ENCODE assay signal across 8 mouse cellular contexts in the genomic region with DNA sequence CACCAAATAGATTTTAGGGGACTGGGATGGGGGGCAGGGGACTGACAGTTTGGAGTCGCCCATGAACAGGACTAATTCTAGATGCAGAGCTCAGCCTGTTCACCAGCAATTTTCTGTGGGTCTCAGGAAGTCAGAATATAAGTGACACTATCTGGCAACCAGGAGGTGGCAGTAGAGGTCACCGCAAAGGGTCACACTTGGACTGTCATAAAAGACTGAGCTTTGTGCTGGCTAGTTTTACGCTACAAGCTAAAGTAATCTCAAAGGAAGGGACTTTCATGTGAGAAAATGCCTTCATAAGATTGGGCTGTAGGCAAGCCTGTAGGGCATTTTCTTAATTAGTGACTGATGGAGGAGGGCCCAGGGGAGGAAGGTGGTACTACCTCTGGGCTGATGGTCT. TPM values are rescaled to one million over a fixed set of nuclear protein-coding genes. Genes with fewer than 3 reads are reported as not detected.
DNase-seq lines count a peak whose midpoint lies in the region; TF ChIP-seq lines count a peak whose summit lies in the region.

No protein-coding gene starts in this region.

- DNase-seq in adrenal gland, adult (ENCODE audit: inconsistent age in 2 of 2, low spot score in 1 of 2) = peak; percentile 43 to 77
- no peak for DNase-seq in adrenal gland, postnatal 4 days (ENCODE audit: low spot score in 2 of 2)
- peak; percentile 24 to 30 for DNase-seq in right cerebral cortex, adult 2 months (ENCODE audit: low spot score in 2 of 2)
- no peak for DNase-seq in right cerebral cortex, postnatal 25 days
- peak; percentile 61 to 79 for DNase-seq in cerebellum, postnatal 25 days
- peak; percentile 9 for DNase-seq in heart, postnatal 25 days (ENCODE audit: low spot score)
- peak; percentile 23 for DNase-seq in lung, adult 2 months
- peak; percentile 30 for DNase-seq in thymus, postnatal 0 days (ENCODE audit: low spot score)

- intact Hi-C loops in heart, postnatal 25 days (cut with DNase I) = loop anchor here (5.0 kb wide), 1 partner anchor 450 kb away; no protein-coding TSS in a partner anchor

- TF ChIP-seq POLR2A in lung, adult 2 months (IDR thresholded peaks at IDR 0.05; ENCODE audit: borderline replicate concordance, extremely low read depth, low read depth, low read length) = no peak

- no peaks in the 10 kb centered on the region for H3K4me1 ChIP-seq in lung, adult 2 months (ENCODE audit: control insufficient read depth, insufficient read depth, low read length)

- TF ChIP-seq CTCF in lung, adult 2 months (IDR thresholded peaks at IDR 0.05; ENCODE audit: insufficient read depth, low read length) = peak; percentile 34; the same call in 1 of the 2 replicates

- WGBS in lung, adult 2 months = 35% methylated on average over 3 of the region's 3 CpGs

- no peak overlapping the region for H3K4me3 ChIP-seq in lung, adult 2 months (replicated peaks; ENCODE audit: extremely low read depth, low read depth, low read length)

RNA-seq across cellular contexts. Expression of a gene that starts 17.8 kb away (rescaled TPM):
- total RNA-seq in adrenal gland, postnatal 4 days (2021) = 10 to 100 TPM; 36.6 to 42.6 TPM
- 10 to 100 TPM; 13.9 to 14.8 TPM for total RNA-seq in heart, postnatal 25 days (2021)
- 0.27 and 0.49 TPM in 2 replicates for polyA plus RNA-seq in lung, adult 2 months (2012; rRNA removed)
- polyA plus RNA-seq in thymus, postnatal 0 days (2015; fragmentation: Nextera tagmentation; extraction: Ambion mirVana) = 0.22 TPM in 2 replicates

Comparison
In these comparisons a context has a peak if more than half of its experiments do, and no peak if none do; other contexts are left out.
1. DNase-seq: peak in adrenal gland, adult (2 of 2), right cerebral cortex, adult 2 months (2 of 2), cerebellum, postnatal 25 days (2 of 2), heart, postnatal 25 days (single experiment), lung, adult 2 months (single experiment) and thymus, postnatal 0 days (single experiment); none in adrenal gland, postnatal 4 days (0 of 2) and right cerebral cortex, postnatal 25 days (single experiment).